Mouse (Mus musculus) hindbrain, postnatal 0 days (tissue): Measurements from ENCODE around the gene Gm3854. TPM values are rescaled to one million over a fixed set of nuclear protein-coding genes. Genes with fewer than 3 reads are reported as not detected.

Experiments
- ATAC-seq: fragments of 200-750 bp; cut with Nextera tagmentation; 2 replicates; pipeline ENCODE4 v1.8.0; 2017; ENCODE audit warnings: mild to moderate bottlenecking, moderate TSS enrichment, moderate library complexity
- DNase-seq: peaks from one replicate; pipeline ENCODE4 v3.0.0-alpha.2; 2015; ENCODE audit warnings: low spot score
- H3K27ac ChIP-seq: fragments of 300-500 bp; sonication (generic); 2 replicates; pipeline ENCODE4 v1.5.1; 2014; ENCODE audit warnings: mild to moderate bottlenecking
- H3K27me3 ChIP-seq: fragments of 300-500 bp; sonication (generic); 2 replicates; pipeline ENCODE4 v1.6.1; 2014; ENCODE audit warnings: low read length, mixed read lengths; ENCODE audit not compliant: insufficient read depth
- H3K36me3 ChIP-seq: fragments of 300-500 bp; sonication (generic); 2 replicates; pipeline ENCODE4 v1.6.1; 2014; ENCODE audit warnings: low read length, mixed read lengths; ENCODE audit not compliant: insufficient read depth
- H3K4me1 ChIP-seq: fragments of 300-500 bp; sonication (generic); 2 replicates; pipeline ENCODE4 v1.6.1; 2014; ENCODE audit warnings: antibody characterized with exemption, low read length, mixed read lengths; ENCODE audit not compliant: insufficient read depth
- H3K4me2 ChIP-seq: fragments of 300-500 bp; sonication (generic); 2 replicates; pipeline ENCODE4 v1.6.1; 2014; ENCODE audit warnings: low read depth, mild to moderate bottlenecking, low read length, moderate library complexity, mixed read lengths
- H3K4me3 ChIP-seq: fragments of 300-500 bp; sonication (generic); 2 replicates; pipeline ENCODE4 v1.5.1; 2014; ENCODE audit warnings: low read length
- H3K9ac ChIP-seq: fragments of 300-500 bp; sonication (generic); replicated peaks from 2 replicates; pipeline ENCODE4 v1.6.1; 2014; ENCODE audit warnings: mild to moderate bottlenecking, low read length, moderate library complexity, mixed read lengths
- H3K9me3 ChIP-seq: fragments of 300-500 bp; sonication (generic); 2 replicates; pipeline ENCODE4 v1.6.1; 2016; ENCODE audit warnings: low read length, mixed read lengths
- CTCF ChIP-seq: IDR thresholded peaks from 2 replicates; pipeline ENCODE4 v1.5.1; 2016; ENCODE audit warnings: antibody characterized with exemption, control low read depth, low read depth
- WGBS: fragments of 180-500 bp; shearing (Covaris S2); extraction: QIAGEN DNeasy Blood & Tissue Kit; methylation state at CpG from one replicate; pipeline ENCODE4 v1.1.7; 2014; 5-methylcytosine and 5-hydroxymethylcytosine counted together
- polyA plus RNA-seq: library from polyadenylated mRNA; unstranded; fragments of >200 nt; fragmentation: Nextera tagmentation; extraction: Ambion mirVana; gene quantifications from 2 replicates; pipeline ENCODE4 v1.2.1, GENCODE M21; 2015
- total RNA-seq: library from RNA; depleted of rRNA; stranded (reverse); fragments of >200 nt; gene quantifications from 2 replicates; pipeline ENCODE4 v1.2.3, GENCODE M21; 2014

The Gm3854 gene
- total and polyA plus RNA-seq, 2 experiments from 2014 or later: 3.1 to 4.6 TPM

DNA sequence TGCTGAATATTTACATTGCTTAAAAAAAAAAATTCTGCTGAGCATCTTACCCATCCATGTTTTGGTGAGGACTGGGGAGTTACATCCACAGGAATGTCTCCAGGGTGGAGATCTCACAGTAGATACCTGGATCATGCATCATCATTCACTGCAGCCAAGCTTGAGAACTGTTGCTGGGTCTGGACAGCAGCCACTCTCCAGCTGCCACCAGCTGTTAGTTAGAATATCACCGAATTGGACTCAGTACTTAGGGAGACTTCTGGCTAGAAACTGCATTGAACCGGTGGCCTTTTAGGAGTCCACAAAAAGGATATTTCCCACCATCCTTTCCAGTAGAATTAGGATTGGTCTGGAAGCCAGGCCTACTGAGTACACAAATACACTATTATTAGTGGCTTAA is 14.6 kb downstream of the Gm3854 start:
- no peak for TF ChIP-seq CTCF
- Histone ChIP-seq H3K36me3 (peaks cover 12% of the 10 kb centered on the region; the same call in 1 of the 2 replicates), H3K4me3 (no peak overlapping the region), H3K9me3 (no peaks in the 10 kb centered on the region), H3K27ac (no peak overlapping the region), H3K4me2 (no peak overlapping the region), H3K27me3 (no peaks in the 10 kb centered on the region), H3K9ac (no peak overlapping the region), H3K4me1 (no peaks in the 10 kb centered on the region)
- ATAC-seq (no peak), DNase-seq (no peak)
- WGBS: 66% methylated on average over 2 of the region's 2 CpGs

DNA sequence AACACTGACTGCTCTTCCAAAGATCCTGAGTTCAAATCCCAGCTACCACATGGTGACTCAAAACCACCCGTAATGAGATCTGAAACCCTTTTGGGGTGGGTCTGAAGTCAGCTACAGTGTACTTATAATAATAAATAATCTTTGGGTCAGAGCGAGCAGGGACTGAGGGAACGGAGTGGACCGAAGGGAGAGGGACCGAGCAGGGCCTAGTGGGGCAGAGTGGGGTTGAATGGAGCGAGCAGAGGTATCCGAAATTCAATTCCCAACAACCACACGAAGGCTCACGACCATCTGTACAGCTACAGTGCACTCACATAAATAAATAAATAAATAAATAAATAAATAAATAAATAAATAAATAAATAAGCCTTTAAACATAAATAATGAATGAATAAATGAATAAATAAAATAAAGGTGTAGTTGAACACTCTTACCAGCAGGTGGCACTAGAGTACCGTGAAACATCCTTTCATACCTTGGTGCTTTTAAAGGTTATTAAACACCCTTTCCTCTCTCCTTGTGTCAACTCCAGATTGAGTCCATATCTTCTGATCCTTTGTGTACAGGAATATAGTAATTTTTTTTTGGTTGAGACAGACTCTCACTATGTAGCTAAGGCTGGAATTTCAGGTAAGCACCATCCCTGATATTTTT is 15.5 kb downstream of the Gm3854 start:
- 52% methylated on average over 10 of the region's 10 CpGs for WGBS
- Histone ChIP-seq H3K9ac (no peak overlapping the region), H3K27ac (no peak overlapping the region), H3K36me3 (peaks cover 6% of the 10 kb centered on the region; the same call in 1 of the 2 replicates), H3K9me3 (no peaks in the 10 kb centered on the region), H3K4me2 (no peak overlapping the region), H3K4me1 (no peaks in the 10 kb centered on the region), H3K4me3 (no peak overlapping the region), H3K27me3 (no peaks in the 10 kb centered on the region)
- peak; percentile 75 for TF ChIP-seq CTCF
- DNase-seq (peak; percentile 89), ATAC-seq (no peak)

DNA sequence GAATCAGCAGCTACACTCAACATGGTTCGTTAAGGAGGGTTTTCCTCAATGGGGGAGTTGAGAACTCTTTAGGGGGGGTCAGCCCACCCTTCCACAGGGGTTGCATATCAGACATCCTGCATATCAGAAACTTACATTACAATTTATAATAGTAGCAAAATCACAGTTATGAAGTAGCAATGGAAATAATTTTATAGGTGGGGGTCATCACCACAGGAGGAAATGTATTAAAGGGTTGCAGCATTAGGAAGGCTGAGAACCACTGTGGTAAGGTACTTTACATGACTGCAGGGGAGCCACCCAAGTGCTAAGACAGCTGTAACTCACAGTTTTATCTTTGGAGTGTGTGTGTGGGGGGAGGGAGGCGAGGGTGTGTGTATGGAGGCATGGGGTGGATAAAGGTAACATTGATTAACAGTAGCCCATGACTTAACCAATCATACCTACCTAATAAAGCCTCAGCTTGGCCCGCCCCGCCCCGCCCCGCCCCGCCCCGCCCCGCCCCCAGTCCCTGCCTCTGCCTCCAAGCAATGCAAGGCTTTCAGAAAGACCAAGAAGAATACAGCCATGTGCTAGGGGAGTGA is 17.0 kb downstream of the Gm3854 start:
- Histone ChIP-seq H3K27me3 (no peaks in the 10 kb centered on the region), H3K4me2 (no peak overlapping the region), H3K9ac (no peak overlapping the region), H3K9me3 (no peaks in the 10 kb centered on the region), H3K4me3 (no peak overlapping the region), H3K36me3 (peaks cover 3% of the 10 kb centered on the region; the same call in 1 of the 2 replicates), H3K27ac (no peak overlapping the region), H3K4me1 (no peaks in the 10 kb centered on the region)
- DNase-seq (no peak), ATAC-seq (no peak)
- WGBS: 13% methylated on average over 9 of the region's 9 CpGs
- no peak for TF ChIP-seq CTCF

DNA sequence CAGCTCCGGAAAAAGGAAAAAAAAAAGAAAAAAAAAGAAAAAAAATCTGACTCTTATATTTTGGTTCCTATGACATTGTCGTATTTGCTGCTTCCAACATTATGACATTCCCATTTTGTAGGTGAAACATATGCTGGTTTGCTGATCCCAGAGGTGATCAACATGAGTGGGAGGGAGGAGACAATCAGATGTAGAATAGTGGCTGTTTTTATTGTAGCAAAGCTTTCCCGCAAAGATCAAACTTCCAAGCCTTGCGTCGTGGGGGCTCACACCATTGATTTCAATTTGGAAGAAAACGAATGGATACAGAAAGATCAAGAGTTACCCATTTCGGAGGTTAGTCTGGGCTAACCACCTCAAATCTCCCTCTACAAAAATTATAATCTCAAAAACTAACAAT is 18.2 kb downstream of the Gm3854 start:
- no peak for TF ChIP-seq CTCF
- WGBS: 18% methylated on average over 7 of the region's 7 CpGs
- Histone ChIP-seq H3K4me2 (peak overlapping the region; percentile 70), H3K4me1 (no peaks in the 10 kb centered on the region), H3K9me3 (no peaks in the 10 kb centered on the region), H3K36me3 (peaks cover 2% of the 10 kb centered on the region; the same call in 1 of the 2 replicates), H3K27ac (peak overlapping the region; percentile 90), H3K9ac (peak overlapping the region; percentile 57), H3K4me3 (peak overlapping the region; percentile 47), H3K27me3 (no peaks in the 10 kb centered on the region)
- ATAC-seq (no peak), DNase-seq (no peak)

DNA sequence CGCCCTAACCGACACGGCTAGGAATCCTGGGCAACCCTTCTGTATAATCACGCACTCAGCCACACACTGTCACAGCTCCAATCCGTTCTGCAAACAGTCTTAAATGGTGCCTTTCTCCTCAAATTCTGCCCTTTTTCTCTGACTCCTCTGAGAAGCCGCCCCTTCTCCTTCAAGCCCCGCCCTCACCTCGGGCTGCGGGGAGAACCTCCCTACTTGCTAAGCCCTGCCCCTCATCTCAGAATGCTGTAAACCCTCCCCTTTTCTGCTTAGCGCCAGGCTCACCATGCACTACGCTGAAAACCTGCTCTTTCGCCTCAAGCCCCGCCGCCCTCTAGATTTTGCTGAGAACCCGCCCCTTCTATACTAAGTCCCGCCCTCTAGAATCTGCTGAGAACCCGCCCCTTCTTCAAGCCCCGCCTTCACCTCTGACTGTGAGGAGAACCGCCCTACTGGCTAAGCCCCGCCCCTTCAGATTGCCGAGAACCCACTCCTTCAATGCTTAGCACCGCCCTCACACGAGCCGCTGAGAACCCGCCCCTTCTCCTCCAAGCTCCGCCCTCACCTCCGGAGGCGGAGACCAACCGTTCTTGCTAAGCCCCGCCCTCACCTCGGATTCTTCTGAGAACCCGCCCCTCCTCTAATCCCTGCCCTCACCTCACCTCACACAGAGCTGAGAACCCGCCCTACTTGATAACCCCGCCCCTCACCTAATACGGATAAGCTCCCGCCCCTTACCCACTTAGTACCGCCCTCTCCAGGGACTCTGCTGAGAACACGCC is 18.9 kb downstream of the Gm3854 start:
- no peak for TF ChIP-seq CTCF
- peak; percentile 94 for ATAC-seq
- Histone ChIP-seq H3K9ac (peak overlapping the region; percentile 57), H3K27me3 (no peaks in the 10 kb centered on the region), H3K4me1 (no peaks in the 10 kb centered on the region), H3K36me3 (no peaks in the 10 kb centered on the region), H3K4me3 (peak overlapping the region; percentile 47), H3K27ac (peak overlapping the region; percentile 90), H3K9me3 (no peaks in the 10 kb centered on the region), H3K4me2 (peak overlapping the region; percentile 70)
- 1% methylated on average over 38 of the region's 38 CpGs for WGBS
- peak; percentile 98 for DNase-seq

DNA sequence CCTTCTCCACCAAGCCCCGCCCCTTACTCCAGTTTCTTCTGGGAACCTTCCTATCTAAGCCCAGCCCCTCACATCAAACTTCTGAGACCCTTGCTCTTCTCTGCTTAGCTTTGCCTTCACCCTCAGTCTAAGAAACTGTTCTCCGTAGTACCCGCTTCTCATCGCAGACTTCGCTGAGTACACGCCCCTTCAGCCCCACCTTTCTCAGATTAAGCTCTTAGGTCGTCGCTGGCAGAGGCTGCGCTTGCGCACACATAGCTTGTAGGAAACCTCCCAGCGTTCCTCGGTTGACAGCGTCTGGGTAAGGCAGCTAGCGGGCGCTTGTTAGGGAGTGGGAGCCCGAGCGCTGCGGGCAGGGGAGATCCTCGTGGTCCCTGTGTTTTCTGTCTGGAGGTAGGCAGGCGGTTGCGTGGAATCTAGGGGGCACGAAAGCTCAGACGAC is 19.5 kb downstream of the Gm3854 start, which contains the start of gene Zfp78:
TSS of gene Zfp78 (plus strand) at position 234 of the 442 bp plus-strand sequence.
- ATAC-seq (peak; percentile 83), DNase-seq (peak; percentile 96)
- peak within 1 kb of the TSS; percentile 47 for H3K4me3 ChIP-seq
- peak within 1 kb of the TSS; percentile 70 for H3K4me2 ChIP-seq
- no peaks in the 10 kb centered on the region for H3K27me3 ChIP-seq
- H3K4me1 ChIP-seq: no peaks in the 10 kb centered on the region
- TF ChIP-seq CTCF: peak; percentile 56
- H3K27ac ChIP-seq: peak within 1 kb of the TSS; percentile 90
- under 1% methylated on average over 23 of the region's 23 CpGs for WGBS
- H3K9me3 ChIP-seq: no peaks in the 10 kb centered on the region
- H3K9ac ChIP-seq: peak within 1 kb of the TSS; percentile 57
- no peaks in the 10 kb centered on the region for H3K36me3 ChIP-seq
